Comparison of ENCODE assay signal across 13 mouse cellular contexts in genomic region chr12:75727333-75728125, GRCm38 (mm10). TPM values are rescaled to one million over a fixed set of nuclear protein-coding genes. Genes with fewer than 3 reads are reported as not detected.
A peak's percentile ranks its signal among the peaks of the same experiment; 100 is the strongest.
DNase-seq lines count a peak whose midpoint lies in the region; ATAC-seq lines count a peak whose summit lies in the region.
"Had no signal": no experiment of that assay in that cellular context is flagged by ENCODE, and none has a peak within 500 bp of the region (broad histone marks: within the 10 kb centered on the region; RNA-seq: fewer than 3 reads in every experiment).

No protein-coding gene starts in this region.

- peaks cover 55% of the 10 kb centered on the region for H3K4me1 ChIP-seq in erythroblast, embryonic 14.5 days (ENCODE audit: control insufficient read depth)
- H3K4me1 ChIP-seq in forebrain, embryonic 16.5 days (replicated peaks; ENCODE audit: control insufficient read depth, insufficient read depth, low read length): 0 out of 2 replicates have a peak, but pooled peaks cover 2% of the 10 kb centered on the region

- H3K27me3 ChIP-seq in erythroblast, embryonic 14.5 days (ENCODE audit: control insufficient read depth): no peaks in the 10 kb centered on the region
- no peaks in the 10 kb centered on the region for H3K27me3 ChIP-seq in forebrain, embryonic 16.5 days (replicated peaks; ENCODE audit: control insufficient read depth, insufficient read depth, low read length)
- H3K27me3 ChIP-seq: forebrain, embryonic 12.5 days; limb, embryonic 15.5 days had no signal

- WGBS in forebrain, embryonic 16.5 days: 94% methylated on average over 14 of the region's 15 CpGs

- H3K9ac ChIP-seq in forebrain, embryonic 16.5 days (replicated peaks; ENCODE audit: low read depth, low read length): no peak overlapping the region
- H3K9ac ChIP-seq: forebrain, embryonic 12.5 days; limb, embryonic 15.5 days had no signal

- H3K27ac ChIP-seq in forebrain, embryonic 16.5 days (ENCODE audit: low read length): no peak overlapping the region
- H3K27ac ChIP-seq: forebrain, embryonic 12.5 days; limb, embryonic 15.5 days had no signal

- H3K4me3 ChIP-seq in erythroblast, embryonic 14.5 days (replicated peaks): peak overlapping the region; percentile 44
- H3K4me3 ChIP-seq in forebrain, embryonic 16.5 days (replicated peaks; ENCODE audit: low read length): no peak overlapping the region
- H3K4me3 ChIP-seq: forebrain, embryonic 12.5 days; limb, embryonic 15.5 days had no signal

- peak; percentile 90 for DNase-seq in 416B (ENCODE audit: low read depth)
- peak; percentile 66 for DNase-seq in CD4-positive helper T cell, adult 2 months (ENCODE audit: low read depth, low spot score)
- no peak for DNase-seq in right cerebral cortex, postnatal 14 days
- DNase-seq in layer of hippocampus, postnatal 10 days (ENCODE audit: low spot score in 2 of 2): no peak
- DNase-seq in gastrocnemius, postnatal 10 days: no peak
- DNase-seq: embryo, embryonic 11 days had no signal

- no peak overlapping the region for H3K4me2 ChIP-seq in forebrain, embryonic 16.5 days (ENCODE audit: low read length)
- H3K4me2 ChIP-seq: forebrain, embryonic 12.5 days; limb, embryonic 15.5 days had no signal

- no peaks in the 10 kb centered on the region for H3K9me3 ChIP-seq in erythroblast, embryonic 14.5 days (ENCODE audit: control insufficient read depth, low read length)
- H3K9me3 ChIP-seq in forebrain, embryonic 16.5 days (ENCODE audit: control insufficient read depth, low read length): no peaks in the 10 kb centered on the region
- H3K9me3 ChIP-seq: forebrain, embryonic 12.5 days; limb, embryonic 15.5 days had no signal

- peak; percentile 36; the same call in 1 of the 2 replicates for ATAC-seq in monocyte, adult 5-6 weeks (replicated peaks; ENCODE audit: insufficient number of reproducible peaks, low FRiP score, low TSS enrichment, poor library complexity, severe bottlenecking)
- no peak for ATAC-seq in forebrain, embryonic 16.5 days
- ATAC-seq: intestine, embryonic 16.5 days; midbrain, embryonic 16.5 days had no signal

- H3K36me3 ChIP-seq in erythroblast, embryonic 14.5 days (ENCODE audit: control insufficient read depth): peaks cover 18% of the 10 kb centered on the region
- H3K36me3 ChIP-seq in forebrain, embryonic 16.5 days (ENCODE audit: control insufficient read depth, insufficient read depth): peaks cover 6% of the 10 kb centered on the region; the same call in 1 of the 2 replicates

RNA-seq across cellular contexts. Expression of gene Sgpp1, which starts 8.0 kb away (rescaled TPM):
- 0.42 and 0.55 TPM in 2 replicates for polyA plus RNA-seq in erythroblast, embryonic 14.5 days (2012)
- 56.4 to 59.2 TPM (median 57.7 TPM) in 3 replicates for total RNA-seq in monocyte, adult 5-6 weeks (2017)
- 14.2 and 16.9 TPM in 2 replicates for polyA plus RNA-seq in forebrain, embryonic 16.5 days (2015; fragmentation: Nextera tagmentation; extraction: Ambion mirVana)
- 10 to 100 TPM; 28.5 to 29.6 TPM for total RNA-seq in layer of hippocampus, postnatal 10 days (2021)
- 10 to 100 TPM; 16.6 to 17.2 TPM for total RNA-seq in gastrocnemius, postnatal 10 days (2021)

RNA-seq across cellular contexts. Expression of gene Wdr89, which starts 58.2 kb away (rescaled TPM):
- 1.2 and 1.8 TPM in 2 replicates for polyA plus RNA-seq in erythroblast, embryonic 14.5 days (2012)
- 11.4 to 18.1 TPM (median 16.3 TPM) in 3 replicates for total RNA-seq in monocyte, adult 5-6 weeks (2017)
- polyA plus RNA-seq in forebrain, embryonic 16.5 days (2015; fragmentation: Nextera tagmentation; extraction: Ambion mirVana): 8.5 and 8.6 TPM in 2 replicates
- total RNA-seq in layer of hippocampus, postnatal 10 days (2021): 1 to 10 TPM; 3.7 to 4.1 TPM
- 1 to 10 TPM; 3.1 to 3.7 TPM for total RNA-seq in gastrocnemius, postnatal 10 days (2021)

Comparison
In these comparisons a context has a peak if more than half of its experiments do, and no peak if none do; other contexts are left out.
1. DNase-seq: peak in 416B (single experiment) and CD4-positive helper T cell, adult 2 months (single experiment); none in right cerebral cortex, postnatal 14 days (single experiment), layer of hippocampus, postnatal 10 days (0 of 2) and gastrocnemius, postnatal 10 days (single experiment).